Mouse (Mus musculus): Measurements from ENCODE around the gene Nabp2. TPM values are rescaled to one million over a fixed set of nuclear protein-coding genes. Genes with fewer than 3 reads are reported as not detected.

Nabp2 gene
- total RNA-seq, 2 experiments from 2014 or later = 41.0 to 42.8 TPM

GRCm38 (mm10) chr10:128385902-128386301 is 25.4 kb downstream of the Nabp2 start:
- no peak for DNase-seq

GRCm38 (mm10) chr10:128382482-128382881 is 28.8 kb downstream of the Nabp2 start:
- no peak for DNase-seq

- no peak for DNase-seq
These were observed 30.7 kb downstream of the Nabp2 start for GRCm38 (mm10) chr10:128380565-128380964.

- DNase-seq = peak in 1 of 2 experiments; percentile 65
These were observed 32.0 kb downstream of the Nabp2 start for GRCm38 (mm10) chr10:128379260-128379659.

GRCm38 (mm10) chr10:128378462-128378861 is 32.8 kb downstream of the Nabp2 start:
- DNase-seq = peak in 1 of 2 experiments; percentile 33

- DNase-seq = no peak
These were observed 33.3 kb downstream of the Nabp2 start for GRCm38 (mm10) chr10:128377940-128378448.

- peak; percentile 35 to 60 for DNase-seq
These were observed 33.9 kb downstream of the Nabp2 start for GRCm38 (mm10) chr10:128377222-128377939.

- peak; percentile 87 to 92 for DNase-seq
These were observed 34.7 kb downstream of the Nabp2 start, which contains the start of gene Ankrd52 for GRCm38 (mm10) chr10:128376455-128377211. TSS of gene Ankrd52 (plus strand) at chr10:128377115.

- no peak for DNase-seq
These were observed 35.2 kb downstream of the Nabp2 start for GRCm38 (mm10) chr10:128376099-128376454.

- DNase-seq = no peak
These were observed 36.9 kb downstream of the Nabp2 start for GRCm38 (mm10) chr10:128374393-128374792.

- peak; percentile 70 to 82 for DNase-seq
These were observed 38.1 kb downstream of the Nabp2 start for GRCm38 (mm10) chr10:128372989-128373748.

GRCm38 (mm10) chr10:128372142-128372541 is 39.1 kb downstream of the Nabp2 start:
- no peak for DNase-seq

- DNase-seq = no peak
These were observed 40.7 kb downstream of the Nabp2 start for GRCm38 (mm10) chr10:128370601-128371000.

- DNase-seq = no peak
These were observed 41.3 kb downstream of the Nabp2 start for GRCm38 (mm10) chr10:128370021-128370420.

- DNase-seq = no peak
These were observed 41.7 kb downstream of the Nabp2 start for GRCm38 (mm10) chr10:128369599-128369998.

- no peak for DNase-seq
These were observed 42.1 kb downstream of the Nabp2 start for GRCm38 (mm10) chr10:128369218-128369543.

GRCm38 (mm10) chr10:128368402-128369217 is 42.7 kb downstream of the Nabp2 start, which contains the start of gene Coq10a:
TSS of gene Coq10a (minus strand) at chr10:128368997.
- DNase-seq = peak; percentile 93 to 97

- DNase-seq = no peak
These were observed 43.3 kb downstream of the Nabp2 start for GRCm38 (mm10) chr10:128367899-128368401.

- peak; percentile 43 to 66 for DNase-seq
These were observed 48.7 kb downstream of the Nabp2 start for GRCm38 (mm10) chr10:128362568-128362967.

GRCm38 (mm10) chr10:128361836-128362235 is 49.5 kb downstream of the Nabp2 start:
- no peak for DNase-seq

GRCm38 (mm10) chr10:128359226-128359625 is 52.1 kb downstream of the Nabp2 start:
- DNase-seq = no peak
